Mouse (Mus musculus) B cell, adult 62 days (primary cell): ENCODE measurements around the gene Slc39a11. TPM values are rescaled to one million over a fixed set of nuclear protein-coding genes. Genes with fewer than 3 reads are reported as not detected.

Experiments used
- total RNA-seq: library from RNA; stranded (reverse); gene quantifications from 4 replicates; pipeline ENCODE4 v1.2.4, GENCODE M21; 2023

Slc39a11 gene
- total RNA-seq = 5.5 to 11.3 TPM (median 7.6 TPM) in 4 replicates

GRCm38 (mm10) chr11:113649353-113650210 is at the start of gene Slc39a11:
Gene Slc39a11, minus strand, starts transcription at chr11:113650079.

GRCm38 (mm10) chr11:113683957-113684706 is 34.3 kb upstream of the Slc39a11 start, which contains the start of the genes Fam104a and D11Wsu47e:
Gene Fam104a, minus strand, starts transcription at chr11:113684155.
Gene D11Wsu47e, plus strand, starts transcription at chr11:113684412.

GRCm38 (mm10) chr11:113648690-113649352 is 1.1 kb downstream of the Slc39a11 start, which contains the start of gene Cog1:
Gene Cog1, plus strand, starts transcription at chr11:113649169.

GRCm38 (mm10) chr11:113618672-113619419 is 31.0 kb downstream of the Slc39a11 start, which contains the start of gene Sstr2:
Gene Sstr2, plus strand, starts transcription at chr11:113619342.

Other genes starting within 250 kb of the Slc39a11 start
- not detected in 4 replicates for gene Sstr2, start 30.7 kb downstream of the Slc39a11 start, total RNA-seq
- 39.7 to 47.6 TPM (median 43.2 TPM) in 4 replicates for gene Cog1, start 910 bp downstream of the Slc39a11 start, total RNA-seq
- 22.5 to 24.7 TPM (median 23.6 TPM) in 4 replicates for gene Fam104a, start 34.1 kb upstream of the Slc39a11 start, total RNA-seq
- gene D11Wsu47e, start 34.3 kb upstream of the Slc39a11 start, total RNA-seq = 17.1 to 21.2 TPM (median 20.0 TPM) in 4 replicates
- gene Cpsf4l, start 59.9 kb upstream of the Slc39a11 start, total RNA-seq = not detected in 4 replicates
- gene Cdc42ep4, start 101.8 kb upstream of the Slc39a11 start, total RNA-seq = 4.6 to 4.9 TPM (median 4.7 TPM) in 4 replicates